Mouse (Mus musculus) liver, embryonic 11.5 days (tissue): ENCODE measurements at regions not wholly inside any gene's neighbourhood (a gene's known extent, or its start where the extent isn't known, plus 50 kb on each side); places are given as distances from the start of the nearest gene placed in this dataset.

Experiments
- ATAC-seq: fragments of 200-750 bp; cut with Nextera tagmentation; replicated peaks from 2 replicates; pipeline ENCODE4 v1.8.0; 2017; ENCODE audit warnings: moderate number of reproducible peaks, mild to moderate bottlenecking, moderate TSS enrichment, moderate library complexity; ENCODE audit not compliant: low FRiP score
- DNase-seq: peaks from one replicate; pipeline ENCODE4 v3.0.0-alpha.2; 2017; ENCODE audit warnings: low spot score
- H3K27ac ChIP-seq: fragments of 300-500 bp; sonication (generic); 2 replicates; pipeline ENCODE4 v1.5.1; 2014; ENCODE audit warnings: mild to moderate bottlenecking, low read depth, low read length, control low read depth
- H3K27me3 ChIP-seq: fragments of 300-500 bp; sonication (generic); replicated peaks from 2 replicates; pipeline ENCODE4 v1.6.1; 2014; ENCODE audit warnings: low read length, mixed read lengths; ENCODE audit not compliant: control insufficient read depth, insufficient read depth
- H3K36me3 ChIP-seq: fragments of 300-500 bp; sonication (generic); 2 replicates; pipeline ENCODE4 v1.6.1; 2014; ENCODE audit warnings: mild to moderate bottlenecking, low read length, moderate library complexity, mixed read lengths; ENCODE audit not compliant: control insufficient read depth, insufficient read depth
- H3K4me1 ChIP-seq: fragments of 300-500 bp; sonication (generic); replicated peaks from 2 replicates; pipeline ENCODE4 v1.6.1; 2014; ENCODE audit warnings: low read length, mixed read lengths; ENCODE audit not compliant: control insufficient read depth, insufficient read depth
- H3K4me2 ChIP-seq: fragments of 300-500 bp; sonication (generic); 2 replicates; pipeline ENCODE4 v1.6.1; 2014; ENCODE audit warnings: mild to moderate bottlenecking, control low read depth, moderate library complexity
- H3K4me3 ChIP-seq: fragments of 300-500 bp; sonication (generic); 2 replicates; pipeline ENCODE4 v1.5.1; 2014; ENCODE audit warnings: low read depth, low read length, control low read depth
- H3K9ac ChIP-seq: fragments of 300-500 bp; sonication (generic); 2 replicates; pipeline ENCODE4 v1.6.1; 2014; ENCODE audit warnings: low read depth, low read length, control low read depth
- H3K9me3 ChIP-seq: fragments of 300-500 bp; sonication (generic); 2 replicates; pipeline ENCODE4 v1.6.1; 2016; ENCODE audit warnings: low read length, inconsistent platforms, mixed read lengths; ENCODE audit not compliant: control insufficient read depth
- WGBS: fragments of 180-500 bp; shearing (Covaris S2); extraction: QIAGEN DNeasy Blood & Tissue Kit; methylation state at CpG from one replicate; pipeline ENCODE4 v1.1.7; 2014; 5-methylcytosine and 5-hydroxymethylcytosine counted together

DNA sequence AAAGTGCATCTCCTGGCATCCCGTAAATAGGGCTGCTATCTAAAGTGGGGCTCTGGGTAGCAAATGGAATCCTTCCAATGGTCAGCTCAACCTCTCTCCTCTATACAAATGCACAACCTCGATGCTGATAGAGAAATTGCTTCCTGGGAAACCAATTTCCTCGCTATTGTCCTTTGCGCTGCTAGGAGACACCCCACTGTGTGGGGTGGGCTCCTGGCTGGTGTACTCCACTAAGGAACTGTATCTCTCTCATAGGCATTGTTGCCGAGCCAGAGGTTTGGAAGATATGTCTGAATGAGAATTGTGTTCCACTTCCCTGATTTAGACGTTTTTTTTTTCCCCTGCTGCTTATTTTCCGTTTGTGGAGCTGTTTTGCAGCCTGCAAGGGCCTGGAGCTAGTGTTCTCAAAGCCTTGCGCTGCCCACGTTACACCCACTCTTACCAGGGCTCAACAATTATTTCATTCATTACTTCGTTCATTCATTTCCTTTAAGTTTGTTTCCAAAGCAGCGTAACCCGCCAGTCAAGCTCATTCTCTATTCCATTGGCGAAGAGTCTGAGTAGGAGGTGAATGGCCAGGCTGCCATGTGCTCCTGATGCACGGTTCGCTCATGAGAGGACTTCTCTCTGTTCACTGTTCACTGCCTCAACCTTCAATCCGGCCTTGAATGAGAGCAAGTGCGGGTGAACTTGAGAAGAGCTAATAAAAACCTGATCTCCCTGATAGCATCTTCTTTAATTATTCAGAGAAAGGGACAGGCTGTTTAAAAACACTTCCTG, 76.5 kb upstream of the Barx2 start:
- Histone ChIP-seq H3K27me3 (no peaks in the 10 kb centered on the region), H3K36me3 (no peaks in the 10 kb centered on the region), H3K4me3 (no peak overlapping the region), H3K9me3 (no peaks in the 10 kb centered on the region), H3K27ac (no peak overlapping the region), H3K4me1 (no peaks in the 10 kb centered on the region), H3K4me2 (no peak overlapping the region), H3K9ac (no peak overlapping the region)
- no peak for ATAC-seq
- 78% methylated on average over 17 of the region's 17 CpGs for WGBS
- no peak for DNase-seq

DNA sequence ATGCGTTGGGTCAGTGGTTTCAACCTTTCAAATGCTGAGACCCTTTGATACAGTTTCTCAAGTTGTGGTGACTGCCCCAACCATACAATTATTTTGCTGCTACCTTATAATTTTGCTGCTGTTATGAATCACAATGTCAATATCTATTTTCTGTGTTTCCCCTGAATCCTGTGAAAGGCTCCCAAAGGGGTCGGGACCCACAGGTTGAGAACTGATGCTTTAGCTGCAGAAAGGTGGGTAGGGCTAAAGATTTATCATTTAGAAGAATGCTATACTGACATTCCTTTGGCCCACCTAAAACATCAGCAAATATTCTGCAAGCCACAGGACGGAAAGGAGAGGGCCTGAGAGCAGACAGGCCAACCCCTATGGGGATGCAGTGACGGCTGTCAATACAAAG, 77.2 kb upstream of the Barx2 start:
- no peaks in the 10 kb centered on the region for H3K4me1 ChIP-seq
- no peak overlapping the region for H3K9ac ChIP-seq
- WGBS: 88% methylated on average over 4 of the region's 4 CpGs
- ATAC-seq: no peak
- H3K9me3 ChIP-seq: no peaks in the 10 kb centered on the region
- no peaks in the 10 kb centered on the region for H3K36me3 ChIP-seq
- H3K27me3 ChIP-seq: no peaks in the 10 kb centered on the region
- H3K4me2 ChIP-seq: no peak overlapping the region
- H3K4me3 ChIP-seq: no peak overlapping the region
- no peak for DNase-seq
- H3K27ac ChIP-seq: no peak overlapping the region

- DNase-seq: no peak
- Histone ChIP-seq H3K9me3 (no peaks in the 10 kb centered on the region), H3K36me3 (no peaks in the 10 kb centered on the region), H3K4me2 (no peak overlapping the region), H3K27ac (no peak overlapping the region), H3K4me1 (peaks cover 20% of the 10 kb centered on the region), H3K9ac (no peak overlapping the region), H3K4me3 (no peak overlapping the region), H3K27me3 (no peaks in the 10 kb centered on the region)
- 60% methylated on average over 7 of the region's 7 CpGs for WGBS
- ATAC-seq: no peak
These were observed 80.7 kb upstream of the Barx2 start for GRCm38 (mm10) chr9:31993631-31994601.

- peaks cover 20% of the 10 kb centered on the region for H3K4me1 ChIP-seq
- 68% methylated on average over 3 of the region's 3 CpGs for WGBS
- no peak overlapping the region for H3K4me3 ChIP-seq
- no peaks in the 10 kb centered on the region for H3K27me3 ChIP-seq
- ATAC-seq (no peak), DNase-seq (no peak)
- no peaks in the 10 kb centered on the region for H3K36me3 ChIP-seq
- no peaks in the 10 kb centered on the region for H3K9me3 ChIP-seq
- H3K9ac ChIP-seq: no peak overlapping the region
- H3K27ac ChIP-seq: no peak overlapping the region
- no peak overlapping the region for H3K4me2 ChIP-seq
These were observed 81.8 kb upstream of the Barx2 start for GRCm38 (mm10) chr9:31995101-31995500.

- no peaks in the 10 kb centered on the region for H3K36me3 ChIP-seq
- H3K4me2 ChIP-seq: no peak overlapping the region
- WGBS: 21% methylated on average over 4 of the region's 4 CpGs
- H3K9me3 ChIP-seq: no peaks in the 10 kb centered on the region
- H3K27me3 ChIP-seq: no peaks in the 10 kb centered on the region
- ATAC-seq (no peak), DNase-seq (no peak)
- no peak overlapping the region for H3K9ac ChIP-seq
- H3K27ac ChIP-seq: peak overlapping the region; percentile 57; the same call in 1 of the 2 replicates
- no peak overlapping the region for H3K4me3 ChIP-seq
- peaks cover 20% of the 10 kb centered on the region for H3K4me1 ChIP-seq
These were observed 82.4 kb upstream of the Barx2 start for GRCm38 (mm10) chr9:31995700-31996099.

- Histone ChIP-seq H3K4me3 (no peak overlapping the region), H3K9me3 (no peaks in the 10 kb centered on the region), H3K4me2 (no peak overlapping the region), H3K27ac (peak overlapping the region; percentile 57), H3K27me3 (no peaks in the 10 kb centered on the region), H3K36me3 (no peaks in the 10 kb centered on the region), H3K9ac (no peak overlapping the region), H3K4me1 (peaks cover 20% of the 10 kb centered on the region)
- DNase-seq: no peak
- no peak; the same call in 1 of the 2 replicates for ATAC-seq
- 53% methylated on average over 7 of the region's 7 CpGs for WGBS
These were observed 83.4 kb upstream of the Barx2 start for GRCm38 (mm10) chr9:31996466-31997177.

DNA sequence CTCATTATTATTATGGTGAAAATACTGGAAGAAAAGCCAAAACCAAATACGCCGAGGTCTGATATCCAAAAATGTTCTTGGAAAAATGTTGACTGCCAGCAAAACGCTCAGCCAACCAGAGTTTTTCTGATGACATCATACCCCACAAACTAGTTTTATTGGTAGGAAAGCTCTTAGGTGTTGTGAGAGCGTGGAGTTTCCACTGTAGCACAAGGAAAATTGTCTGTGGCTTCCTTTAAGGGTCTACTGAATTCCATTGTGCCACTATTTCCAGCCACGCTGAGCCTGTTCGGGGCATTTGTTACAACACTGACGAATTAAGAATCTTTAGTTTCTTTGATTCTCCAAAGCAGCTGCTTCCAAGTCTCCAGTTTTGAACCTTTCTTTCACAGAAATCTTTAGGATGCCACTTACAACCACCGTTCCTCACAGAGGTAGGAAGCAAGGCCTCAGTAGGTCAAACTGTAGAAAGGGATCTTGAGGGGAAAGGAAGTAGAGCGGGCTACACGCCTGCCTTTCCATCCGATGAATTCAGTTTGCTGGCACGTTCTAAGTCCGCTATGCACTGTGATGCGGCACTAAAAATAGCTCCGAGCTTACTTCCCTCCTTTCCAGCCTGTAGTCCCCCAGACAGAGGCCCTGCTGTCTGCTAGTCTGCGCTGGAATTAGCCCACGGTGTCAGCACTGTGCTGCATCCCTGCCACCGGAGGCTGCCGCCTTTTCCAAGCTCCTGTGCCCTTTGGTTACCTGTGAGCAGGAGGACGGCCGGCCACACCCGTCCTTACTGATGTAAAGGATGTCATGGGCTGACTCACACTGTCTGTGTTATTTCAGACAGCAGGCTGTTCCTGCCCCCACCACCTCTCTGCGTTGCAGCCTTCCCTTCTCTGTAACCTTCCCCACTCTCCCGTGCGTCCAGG, 84.2 kb upstream of the Barx2 start:
- no peaks in the 10 kb centered on the region for H3K36me3 ChIP-seq
- WGBS: 38% methylated on average over 25 of the region's 25 CpGs
- no peak overlapping the region; the same call in 1 of the 2 replicates for H3K9ac ChIP-seq
- H3K4me3 ChIP-seq: no peak overlapping the region
- H3K9me3 ChIP-seq: no peaks in the 10 kb centered on the region
- peaks cover 20% of the 10 kb centered on the region for H3K4me1 ChIP-seq
- no peaks in the 10 kb centered on the region for H3K27me3 ChIP-seq
- H3K27ac ChIP-seq: no peak overlapping the region; the same call in 1 of the 2 replicates
- ATAC-seq (peak; percentile 36), DNase-seq (no peak)
- H3K4me2 ChIP-seq: peak overlapping the region; percentile 34
